Mouse (Mus musculus): ENCODE data around the gene Mei1.

GRCm38 (mm10) chr15:82167201-82168168 is 97.7 kb downstream of the Mei1 start:
- no peak for TF ChIP-seq MAX (IDR thresholded peaks at IDR 0.05; ENCODE audit: low read depth)
- no peak for TF ChIP-seq USF1 (IDR thresholded peaks at IDR 0.05; ENCODE audit: low read depth)
- no peak for TF ChIP-seq CEBPB (IDR thresholded peaks at IDR 0.05; ENCODE audit: insufficient read depth, poor library complexity, severe bottlenecking)
- TF ChIP-seq MYOG (IDR thresholded peaks at IDR 0.05; ENCODE audit: control insufficient read depth in 1 of 3, insufficient read depth in 1 of 3, insufficient read length in 2 of 3, low read depth in 2 of 3) = no peak

All from myocyte (in vitro differentiated cells).